Mouse (Mus musculus): ENCODE measurements around the gene 4932415D10Rik. TPM values are rescaled to one million over a fixed set of nuclear protein-coding genes. Genes with fewer than 3 reads are reported as not detected.

4932415D10Rik gene
- polyA plus RNA-seq (2015; fragmentation: Nextera tagmentation; extraction: Ambion mirVana): not detected in 2 replicates

DNA sequence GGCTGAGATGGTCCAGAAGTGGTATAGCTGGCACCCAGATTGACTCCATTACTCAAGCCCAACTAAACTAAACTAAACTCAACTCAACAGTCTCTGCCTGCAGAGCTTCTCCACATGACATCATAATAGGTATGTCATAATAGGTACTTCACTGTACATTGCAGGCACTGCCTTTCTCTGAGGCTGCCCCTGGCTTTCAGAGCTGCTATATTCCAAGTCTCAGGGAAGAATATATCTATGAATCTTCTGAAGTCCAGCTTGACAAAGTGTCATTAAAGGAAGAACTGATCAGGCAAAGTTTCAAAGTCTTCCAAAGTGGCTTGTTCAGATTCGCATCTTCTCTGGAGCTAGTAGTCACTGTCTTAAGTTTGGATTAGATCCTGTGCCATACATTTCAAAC, at the start of gene 4932415D10Rik:
Gene 4932415D10Rik (minus strand): TSS at position 101 of the 400 bp plus-strand sequence.
- no peak for ATAC-seq
- Histone ChIP-seq H3K4me3 (ENCODE audit: low read length) (no peak within 1 kb of the TSS), H3K36me3 (ENCODE audit: control insufficient read depth, insufficient read depth, low read length) (no peaks in the 10 kb centered on the region), H3K27ac (ENCODE audit: low read depth, low read length) (no peak within 1 kb of the TSS), H3K4me2 (ENCODE audit: low read length) (no peak within 1 kb of the TSS), H3K9ac (ENCODE audit: low read depth, low read length) (no peak within 1 kb of the TSS), H3K4me1 (ENCODE audit: control insufficient read depth, insufficient read depth, low read depth, low read length) (no peaks in the 10 kb centered on the region), H3K27me3 (replicated peaks; ENCODE audit: control insufficient read depth, insufficient read depth, low read length) (no peaks in the 10 kb centered on the region), H3K9me3 (ENCODE audit: control insufficient read depth, low read length) (peaks cover 4% of the 10 kb centered on the region)
- WGBS: 92% methylated on average over 1 of the region's 1 CpGs

DNA sequence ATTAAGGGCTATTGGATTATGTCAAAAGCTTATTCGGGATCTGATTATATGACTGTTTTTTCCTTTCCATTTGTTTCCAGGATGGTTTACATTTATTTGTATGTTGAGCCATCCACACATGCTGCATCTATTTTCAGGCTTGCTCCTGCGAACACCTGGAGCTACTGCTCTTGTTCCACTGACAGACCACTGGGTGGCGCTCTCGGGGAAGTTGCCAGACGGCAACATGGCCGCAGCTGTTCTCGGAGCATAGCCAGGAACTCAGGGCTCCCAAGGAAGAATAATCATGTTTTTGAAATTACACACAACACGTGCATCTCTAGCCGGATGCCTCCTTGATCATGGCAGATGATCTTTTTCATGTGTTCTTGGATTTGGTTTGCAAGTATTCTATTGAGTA, 45.5 kb upstream of the 4932415D10Rik start:
- H3K4me1 ChIP-seq (ENCODE audit: control insufficient read depth, insufficient read depth, low read depth, low read length): no peaks in the 10 kb centered on the region
- WGBS: 87% methylated on average over 9 of the region's 9 CpGs
- H3K4me3 ChIP-seq (ENCODE audit: low read length): no peak overlapping the region
- ATAC-seq: no peak
- no peak overlapping the region for H3K9ac ChIP-seq (ENCODE audit: low read depth, low read length)
- H3K27ac ChIP-seq (ENCODE audit: low read depth, low read length): no peak overlapping the region
- H3K27me3 ChIP-seq (replicated peaks; ENCODE audit: control insufficient read depth, insufficient read depth, low read length): no peaks in the 10 kb centered on the region
- H3K36me3 ChIP-seq (ENCODE audit: control insufficient read depth, insufficient read depth, low read length): peaks cover 16% of the 10 kb centered on the region
- peaks cover 49% of the 10 kb centered on the region for H3K9me3 ChIP-seq (ENCODE audit: control insufficient read depth, low read length)
- H3K4me2 ChIP-seq (ENCODE audit: low read length): no peak overlapping the region

DNA sequence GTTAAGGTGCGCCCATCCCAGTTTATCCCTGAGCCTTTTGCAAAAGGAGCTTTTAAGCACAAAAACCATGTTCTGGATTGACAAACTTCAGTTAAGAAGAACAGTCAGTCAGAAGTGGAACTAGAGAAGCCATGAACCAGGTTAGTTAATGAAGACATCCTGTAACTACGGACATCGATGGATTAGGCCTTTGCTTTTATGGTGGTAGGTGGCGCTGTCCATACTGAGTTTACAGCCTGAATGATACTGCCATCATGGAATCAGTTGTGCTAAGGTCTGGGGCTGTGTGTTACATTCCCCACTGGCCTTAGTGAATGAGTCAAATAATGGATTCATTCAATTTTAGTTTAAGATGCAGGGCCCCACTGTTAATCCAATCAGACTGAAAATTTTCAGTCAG, 39.0 kb upstream of the 4932415D10Rik start:
- Histone ChIP-seq H3K27ac (ENCODE audit: low read depth, low read length) (no peak overlapping the region), H3K9ac (ENCODE audit: low read depth, low read length) (no peak overlapping the region), H3K9me3 (ENCODE audit: control insufficient read depth, low read length) (peaks cover 28% of the 10 kb centered on the region), H3K36me3 (ENCODE audit: control insufficient read depth, insufficient read depth, low read length) (peaks cover 5% of the 10 kb centered on the region; the same call in 1 of the 2 replicates), H3K4me3 (ENCODE audit: low read length) (no peak overlapping the region), H3K27me3 (replicated peaks; ENCODE audit: control insufficient read depth, insufficient read depth, low read length) (no peaks in the 10 kb centered on the region), H3K4me1 (ENCODE audit: control insufficient read depth, insufficient read depth, low read depth, low read length) (no peaks in the 10 kb centered on the region), H3K4me2 (ENCODE audit: low read length) (no peak overlapping the region)
- 99% methylated on average over 4 of the region's 4 CpGs for WGBS
- ATAC-seq: no peak

DNA sequence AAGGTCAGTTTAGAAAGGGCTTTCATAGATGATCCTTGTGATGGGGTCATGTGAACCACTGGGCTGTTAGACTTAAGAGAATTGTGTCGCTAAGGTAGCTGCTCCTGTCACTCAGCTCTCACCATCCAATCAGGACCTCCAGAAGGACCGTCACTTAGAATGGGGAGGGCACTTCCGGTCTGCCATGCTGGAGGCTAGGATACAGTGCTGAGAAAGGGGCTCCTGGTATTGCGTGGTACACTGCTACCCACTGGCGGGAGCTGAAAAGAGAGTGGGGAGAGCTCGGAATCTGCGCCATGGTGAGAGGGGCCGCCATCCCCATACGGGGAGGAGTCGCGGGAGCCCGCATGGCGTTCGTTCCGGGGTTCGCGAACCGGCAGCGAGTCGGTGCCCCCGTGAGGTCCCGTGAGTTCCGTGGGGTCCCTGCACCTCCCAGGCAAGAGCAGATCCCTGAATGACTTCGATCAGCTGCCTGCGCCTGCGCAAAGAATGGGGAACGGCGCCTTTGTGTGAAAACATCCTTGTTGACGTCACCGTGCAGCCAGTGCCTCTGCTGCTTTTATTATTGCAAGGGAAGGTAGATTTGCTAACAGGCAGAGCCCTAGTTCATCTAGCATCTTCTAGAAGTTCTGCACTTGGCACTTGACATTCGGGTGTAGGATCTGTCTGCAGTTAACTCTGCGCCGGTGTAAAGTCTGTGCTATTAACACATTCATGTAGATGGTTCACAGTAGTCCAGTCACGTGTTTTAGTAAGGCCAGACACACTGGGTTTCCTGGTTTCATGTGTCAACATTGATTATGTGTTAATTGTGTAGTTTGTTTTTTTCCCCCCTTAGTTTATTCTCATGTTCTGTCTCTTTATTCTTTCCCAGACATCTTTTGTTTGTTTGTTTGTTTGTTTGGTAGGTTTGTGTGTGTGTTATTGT, 38.0 kb upstream of the 4932415D10Rik start, which contains the start of gene Gm4924:
Gene Gm4924 (plus strand): TSS at position 173 of the 928 bp plus-strand sequence.
- Histone ChIP-seq H3K4me1 (ENCODE audit: control insufficient read depth, insufficient read depth, low read depth, low read length) (no peaks in the 10 kb centered on the region), H3K4me3 (ENCODE audit: low read length) (peak within 1 kb of the TSS; percentile 83), H3K4me2 (ENCODE audit: low read length) (peak within 1 kb of the TSS; percentile 67), H3K9ac (ENCODE audit: low read depth, low read length) (peak within 1 kb of the TSS; percentile 95), H3K36me3 (ENCODE audit: control insufficient read depth, insufficient read depth, low read length) (peaks cover 3% of the 10 kb centered on the region; the same call in 1 of the 2 replicates), H3K27ac (ENCODE audit: low read depth, low read length) (peak within 1 kb of the TSS; percentile 99), H3K27me3 (replicated peaks; ENCODE audit: control insufficient read depth, insufficient read depth, low read length) (no peaks in the 10 kb centered on the region), H3K9me3 (ENCODE audit: control insufficient read depth, low read length) (peaks cover 21% of the 10 kb centered on the region)
- WGBS: 4% methylated on average over 34 of the region's 34 CpGs
- peak; percentile 100 for ATAC-seq

DNA sequence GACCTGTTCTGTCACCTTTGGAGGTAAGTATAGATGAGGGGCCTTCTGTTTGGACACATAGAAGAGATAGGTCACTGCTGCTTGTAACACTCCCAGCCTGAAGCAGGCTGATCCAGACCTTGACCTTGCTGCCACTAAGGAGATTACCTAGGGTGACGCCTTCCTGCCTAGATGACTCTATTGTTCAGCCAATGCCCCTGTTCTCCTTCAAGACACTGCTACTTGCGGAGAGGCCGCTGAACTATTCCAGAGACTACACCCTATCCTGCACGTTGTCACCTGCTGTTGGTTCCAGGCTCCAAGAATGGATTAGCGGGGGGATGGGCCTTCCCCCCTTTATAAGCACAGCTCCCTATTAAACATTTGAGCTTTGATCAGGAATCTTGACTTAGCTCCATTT, 13.4 kb upstream of the 4932415D10Rik start:
- WGBS: 85% methylated on average over 5 of the region's 5 CpGs
- H3K4me3 ChIP-seq (ENCODE audit: low read length): no peak overlapping the region
- no peak for ATAC-seq
- H3K4me2 ChIP-seq (ENCODE audit: low read length): no peak overlapping the region
- no peaks in the 10 kb centered on the region for H3K36me3 ChIP-seq (ENCODE audit: control insufficient read depth, insufficient read depth, low read length)
- no peak overlapping the region for H3K9ac ChIP-seq (ENCODE audit: low read depth, low read length)
- no peaks in the 10 kb centered on the region for H3K4me1 ChIP-seq (ENCODE audit: control insufficient read depth, insufficient read depth, low read depth, low read length)
- no peak overlapping the region for H3K27ac ChIP-seq (ENCODE audit: low read depth, low read length)
- H3K27me3 ChIP-seq (replicated peaks; ENCODE audit: control insufficient read depth, insufficient read depth, low read length): no peaks in the 10 kb centered on the region
- peaks cover 4% of the 10 kb centered on the region for H3K9me3 ChIP-seq (ENCODE audit: control insufficient read depth, low read length)

DNA sequence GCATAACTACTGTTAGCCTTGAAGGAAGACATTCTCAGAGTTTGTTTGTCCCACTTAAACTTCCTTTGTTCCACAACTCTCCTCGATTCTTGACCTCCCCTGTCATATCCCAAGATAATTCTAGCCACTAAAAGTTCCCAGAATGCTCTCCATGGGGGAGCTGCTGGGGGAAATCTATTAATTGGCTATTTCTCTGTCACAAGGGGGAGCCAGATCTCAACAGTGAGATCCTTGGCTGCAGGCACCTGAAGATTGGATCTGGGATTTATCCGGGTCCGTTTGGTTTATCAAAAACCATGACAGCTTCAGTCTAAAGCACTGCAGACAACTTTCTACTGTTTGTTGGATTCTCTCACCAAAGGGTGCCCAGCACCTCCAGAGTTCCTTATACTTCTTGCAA, 3.8 kb upstream of the 4932415D10Rik start:
- Histone ChIP-seq H3K9me3 (ENCODE audit: control insufficient read depth, low read length) (peaks cover 7% of the 10 kb centered on the region), H3K27me3 (replicated peaks; ENCODE audit: control insufficient read depth, insufficient read depth, low read length) (no peaks in the 10 kb centered on the region), H3K36me3 (ENCODE audit: control insufficient read depth, insufficient read depth, low read length) (no peaks in the 10 kb centered on the region), H3K4me1 (ENCODE audit: control insufficient read depth, insufficient read depth, low read depth, low read length) (no peaks in the 10 kb centered on the region), H3K4me2 (ENCODE audit: low read length) (no peak overlapping the region), H3K4me3 (ENCODE audit: low read length) (no peak overlapping the region), H3K9ac (ENCODE audit: low read depth, low read length) (no peak overlapping the region), H3K27ac (ENCODE audit: low read depth, low read length) (no peak overlapping the region)
- WGBS: 72% methylated on average over 3 of the region's 3 CpGs
- no peak for ATAC-seq

DNA sequence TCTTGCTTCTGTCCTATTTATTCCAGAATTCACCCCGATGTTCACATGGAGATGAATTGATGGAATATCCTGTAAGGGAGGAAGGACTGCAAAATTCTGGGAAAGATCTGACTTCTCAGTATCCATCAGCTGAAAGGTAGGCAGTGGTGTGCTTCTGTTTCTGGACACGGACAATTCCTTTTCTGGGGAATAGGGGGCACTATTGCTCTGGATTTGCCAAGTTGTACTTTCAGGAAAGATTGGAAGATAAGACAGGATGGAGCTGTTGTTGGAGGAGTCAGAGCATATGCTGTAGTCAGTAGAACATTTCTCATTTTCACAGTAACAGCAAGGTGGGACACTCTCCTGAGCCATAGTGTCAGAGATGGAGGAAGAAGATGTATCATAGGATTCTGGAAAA, 19.9 kb downstream of the 4932415D10Rik start:
- Histone ChIP-seq H3K4me2 (ENCODE audit: low read length) (no peak overlapping the region), H3K36me3 (ENCODE audit: control insufficient read depth, insufficient read depth, low read length) (no peaks in the 10 kb centered on the region), H3K4me1 (ENCODE audit: control insufficient read depth, insufficient read depth, low read depth, low read length) (no peaks in the 10 kb centered on the region), H3K9ac (ENCODE audit: low read depth, low read length) (no peak overlapping the region), H3K9me3 (ENCODE audit: control insufficient read depth, low read length) (peaks cover 4% of the 10 kb centered on the region), H3K27ac (ENCODE audit: low read depth, low read length) (no peak overlapping the region), H3K4me3 (ENCODE audit: low read length) (no peak overlapping the region), H3K27me3 (replicated peaks; ENCODE audit: control insufficient read depth, insufficient read depth, low read length) (no peaks in the 10 kb centered on the region)
- no peak for ATAC-seq
- 61% methylated on average over 2 of the region's 2 CpGs for WGBS

DNA sequence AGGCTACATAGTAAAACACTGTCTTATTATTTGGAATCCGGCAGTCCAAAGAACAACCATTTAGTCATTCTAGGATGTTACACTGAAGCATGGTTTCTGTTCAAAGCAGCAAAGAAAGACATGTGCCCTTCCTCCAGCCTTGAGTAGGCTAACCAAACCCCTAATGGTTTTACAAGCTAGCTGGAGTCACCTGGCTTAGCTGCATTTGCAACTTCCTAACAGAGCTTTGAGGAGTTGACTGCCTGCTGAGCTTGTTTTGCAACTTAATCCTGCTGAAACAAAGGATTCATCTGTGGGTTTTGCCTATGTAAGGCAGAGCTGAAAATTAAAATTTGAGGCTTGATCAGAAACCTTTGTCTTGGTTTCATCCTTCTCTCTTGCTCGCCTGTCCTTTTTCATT, 59.1 kb downstream of the 4932415D10Rik start:
- Histone ChIP-seq H3K9me3 (ENCODE audit: control insufficient read depth, low read length) (peaks cover 5% of the 10 kb centered on the region; the same call in 1 of the 2 replicates), H3K4me1 (ENCODE audit: control insufficient read depth, insufficient read depth, low read depth, low read length) (no peaks in the 10 kb centered on the region), H3K4me3 (ENCODE audit: low read length) (no peak overlapping the region), H3K4me2 (ENCODE audit: low read length) (no peak overlapping the region), H3K36me3 (ENCODE audit: control insufficient read depth, insufficient read depth, low read length) (no peaks in the 10 kb centered on the region), H3K27me3 (replicated peaks; ENCODE audit: control insufficient read depth, insufficient read depth, low read length) (no peaks in the 10 kb centered on the region), H3K27ac (ENCODE audit: low read depth, low read length) (no peak overlapping the region), H3K9ac (ENCODE audit: low read depth, low read length) (no peak overlapping the region)
- no peak for ATAC-seq
- WGBS: 86% methylated on average over 2 of the region's 2 CpGs

DNA sequence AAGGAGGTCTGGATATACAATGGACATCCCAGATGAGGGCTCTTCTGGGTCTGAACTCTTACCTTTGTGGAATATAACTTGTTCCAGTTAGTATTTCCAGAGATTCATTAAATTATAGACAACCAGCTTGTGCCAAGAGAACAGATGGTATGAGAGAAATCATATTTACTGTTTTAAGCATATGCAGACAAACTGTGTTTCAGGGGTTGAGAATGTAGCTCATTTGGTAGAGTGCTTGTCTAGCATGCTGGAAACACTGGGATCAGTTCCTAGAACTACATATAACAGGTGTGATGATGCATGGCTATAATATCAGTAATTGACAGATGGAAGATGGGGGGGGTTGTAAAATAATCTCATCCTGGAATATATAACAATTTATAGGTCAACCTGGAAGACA, 71.4 kb downstream of the 4932415D10Rik start:
- no peaks in the 10 kb centered on the region for H3K36me3 ChIP-seq (ENCODE audit: control insufficient read depth, insufficient read depth, low read length)
- no peak overlapping the region for H3K4me2 ChIP-seq (ENCODE audit: low read length)
- H3K4me1 ChIP-seq (ENCODE audit: control insufficient read depth, insufficient read depth, low read depth, low read length): peaks cover 8% of the 10 kb centered on the region
- H3K27me3 ChIP-seq (replicated peaks; ENCODE audit: control insufficient read depth, insufficient read depth, low read length): no peaks in the 10 kb centered on the region
- H3K27ac ChIP-seq (ENCODE audit: low read depth, low read length): no peak overlapping the region
- no peak for ATAC-seq
- H3K4me3 ChIP-seq (ENCODE audit: low read length): no peak overlapping the region
- no peak overlapping the region for H3K9ac ChIP-seq (ENCODE audit: low read depth, low read length)
- H3K9me3 ChIP-seq (ENCODE audit: control insufficient read depth, low read length): no peaks in the 10 kb centered on the region
